Mouse (Mus musculus) frontal cortex, postnatal 14 days (tissue): ENCODE results near the gene Ube2e3.

Experiments
- DNase-seq, 2 experiments: peaks; one replicate each; pipeline ENCODE4 v3.0.0; 2022; ENCODE audit warnings: low spot score in 2 of 2

Ube2e3 gene

DNA sequence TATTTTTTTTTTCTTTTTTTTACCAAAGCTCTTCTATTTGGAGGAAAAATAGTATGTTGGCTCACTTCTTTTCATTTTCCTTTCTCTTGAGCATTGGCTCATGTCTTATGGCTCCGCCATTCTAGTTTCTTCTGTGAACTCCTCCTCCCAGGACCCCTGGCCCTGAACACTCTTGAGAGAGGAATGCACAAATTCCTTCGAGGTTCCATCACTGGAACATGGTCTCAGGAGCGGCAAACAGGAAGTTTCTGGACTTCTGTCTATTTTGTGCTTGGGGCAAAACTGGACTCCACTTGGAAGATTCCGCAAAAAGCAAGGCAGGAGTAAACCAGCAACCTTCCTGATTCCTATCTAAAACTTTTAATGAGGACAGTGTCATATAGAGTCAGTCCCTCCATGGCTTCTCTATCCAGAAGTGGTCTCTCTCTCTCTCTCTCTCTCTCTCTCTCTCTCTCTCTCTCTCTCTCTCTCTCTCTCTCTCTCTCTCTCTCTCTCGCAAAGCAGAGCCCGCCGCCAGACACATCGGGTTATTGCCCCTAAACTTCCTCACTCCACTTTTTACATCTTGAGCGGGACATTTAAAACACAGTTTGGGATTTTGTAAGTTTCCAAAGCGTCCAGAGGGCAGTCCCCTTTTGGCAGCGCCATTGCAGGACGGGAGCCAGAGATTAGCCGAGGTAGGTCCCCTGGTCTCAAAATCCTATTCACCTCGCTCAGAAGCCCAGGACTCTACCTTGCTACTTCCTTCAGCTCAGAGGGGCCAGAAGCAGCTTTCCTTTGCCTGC is at the start of gene Ube2e3:
Gene Ube2e3, plus strand, starts transcription at position 399 of the 785 bp plus-strand sequence.
- DNase-seq = no peak

- DNase-seq = no peak
Observed at GRCm38 (mm10) chr2:78829887-78830286, 38.0 kb upstream of the Ube2e3 start.

- DNase-seq = no peak
Observed at GRCm38 (mm10) chr2:78841494-78842224, 26.3 kb upstream of the Ube2e3 start.

DNA sequence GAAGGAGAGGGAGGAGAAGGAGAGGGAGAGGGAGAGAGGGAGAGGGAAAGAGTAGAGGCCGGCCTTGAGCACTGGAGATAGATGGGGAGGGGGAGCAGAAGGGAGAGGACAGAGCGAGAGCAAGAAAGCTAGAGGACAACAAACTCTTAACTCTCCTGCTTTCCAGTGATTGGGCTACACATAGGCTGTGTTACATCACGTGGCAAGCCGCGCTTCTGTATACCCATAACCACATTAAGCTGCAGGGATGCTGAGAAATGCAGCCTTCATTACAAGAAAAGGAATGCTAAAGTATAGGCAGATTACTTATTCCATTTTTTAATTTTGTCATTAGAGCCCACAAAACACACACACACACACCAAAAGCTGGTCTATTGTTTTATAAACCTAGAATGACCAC is 23.6 kb upstream of the Ube2e3 start:
- no peak for DNase-seq

- no peak for DNase-seq
Observed at GRCm38 (mm10) chr2:78845274-78845673, 22.6 kb upstream of the Ube2e3 start.

- no peak for DNase-seq
Observed at GRCm38 (mm10) chr2:78845717-78846116, 22.2 kb upstream of the Ube2e3 start.

DNA sequence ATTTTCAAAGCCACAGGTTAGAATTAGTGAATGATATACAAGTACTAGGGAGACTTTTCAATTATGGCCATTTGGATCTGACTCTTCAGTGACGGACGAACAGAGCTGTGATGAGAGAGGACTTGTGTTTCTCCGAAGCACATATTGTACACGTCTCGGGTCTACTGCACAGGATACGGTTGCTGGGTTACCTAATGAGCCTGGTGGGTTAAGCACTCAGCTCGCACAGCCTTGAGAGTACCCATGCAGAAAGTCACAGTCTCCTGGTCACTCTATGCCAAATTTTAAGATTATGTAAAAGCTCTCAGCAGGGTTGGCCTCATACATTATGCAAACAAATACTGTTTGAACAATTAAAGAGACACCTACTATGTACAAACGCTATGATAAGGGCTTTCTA is 13.6 kb upstream of the Ube2e3 start:
- DNase-seq = no peak

GRCm38 (mm10) chr2:78858628-78859027 is 9.3 kb upstream of the Ube2e3 start:
- DNase-seq = no peak

DNA sequence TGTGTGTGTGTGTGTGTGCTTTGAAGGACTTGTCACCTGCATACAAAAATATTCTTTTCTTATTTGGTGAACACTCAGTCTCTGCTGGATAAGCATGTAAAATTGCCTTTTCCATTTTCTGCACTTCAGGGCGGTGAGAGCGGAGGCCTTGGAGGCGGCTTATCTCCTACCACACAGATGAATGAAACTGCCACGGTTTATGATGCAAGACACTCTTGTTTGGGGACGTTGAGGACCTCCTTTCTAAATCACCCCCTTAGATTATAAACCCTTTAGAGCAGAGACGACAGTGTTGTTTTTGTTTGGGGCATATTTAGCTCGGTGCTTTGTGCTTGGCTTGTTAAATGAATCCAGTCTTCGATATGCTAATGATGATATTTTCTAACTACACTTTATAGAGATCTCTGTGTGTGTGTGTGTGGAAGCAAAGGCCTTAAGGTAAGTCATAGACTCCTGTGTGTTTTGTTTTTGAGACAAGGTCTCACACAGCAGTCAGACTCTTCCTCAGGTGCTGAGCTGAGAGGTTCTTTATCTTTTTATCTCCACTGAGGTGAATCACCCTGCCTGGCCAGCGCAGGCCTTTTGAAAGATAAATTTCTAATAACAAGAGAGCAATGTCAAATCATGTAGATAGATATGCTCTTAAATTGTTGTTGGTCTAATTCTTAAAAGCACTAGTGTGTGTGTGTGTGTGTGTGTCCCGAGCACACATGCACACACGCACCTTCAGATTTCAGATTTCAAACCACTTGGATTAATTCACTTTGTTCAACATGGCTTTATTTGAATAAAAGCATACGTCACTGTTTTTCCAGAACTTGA is 8.4 kb upstream of the Ube2e3 start:
- no peak for DNase-seq

DNA sequence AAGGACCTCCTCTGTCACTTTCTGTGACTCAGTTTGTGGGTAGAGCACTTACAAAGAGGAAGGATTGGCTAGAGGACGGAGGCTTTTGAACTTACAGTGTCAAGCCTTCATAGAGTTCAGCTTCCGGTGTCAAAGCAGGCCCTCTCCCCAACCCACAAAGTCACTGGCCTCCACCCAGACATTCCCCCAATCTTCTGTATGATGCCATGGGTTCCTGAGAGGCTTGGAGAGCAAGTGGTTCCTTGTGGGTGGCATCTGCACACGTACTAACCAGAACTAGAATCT is 7.9 kb upstream of the Ube2e3 start:
- DNase-seq = no peak

DNA sequence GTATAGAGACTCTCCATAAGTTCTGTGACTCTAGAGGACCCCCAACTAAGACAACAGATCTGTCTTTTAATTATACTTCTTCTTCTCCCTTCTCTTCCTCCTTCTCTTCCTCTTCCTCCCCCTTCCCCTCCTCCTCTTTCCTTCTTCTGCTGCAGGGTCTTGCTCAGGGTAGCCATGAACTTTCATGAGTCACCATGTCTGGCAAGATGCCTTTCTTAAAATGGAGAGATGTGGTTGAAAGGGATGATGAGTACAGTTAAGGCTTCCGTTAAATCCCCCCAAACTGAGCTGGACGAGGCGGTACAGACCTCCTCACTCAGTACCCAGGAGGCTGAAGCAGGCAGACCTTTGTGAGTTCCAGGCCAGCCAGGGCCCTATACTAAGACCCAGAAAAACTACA is 3.8 kb upstream of the Ube2e3 start:
- DNase-seq = no peak

- no peak for DNase-seq
Observed at GRCm38 (mm10) chr2:78864866-78865265, 3.1 kb upstream of the Ube2e3 start.

DNA sequence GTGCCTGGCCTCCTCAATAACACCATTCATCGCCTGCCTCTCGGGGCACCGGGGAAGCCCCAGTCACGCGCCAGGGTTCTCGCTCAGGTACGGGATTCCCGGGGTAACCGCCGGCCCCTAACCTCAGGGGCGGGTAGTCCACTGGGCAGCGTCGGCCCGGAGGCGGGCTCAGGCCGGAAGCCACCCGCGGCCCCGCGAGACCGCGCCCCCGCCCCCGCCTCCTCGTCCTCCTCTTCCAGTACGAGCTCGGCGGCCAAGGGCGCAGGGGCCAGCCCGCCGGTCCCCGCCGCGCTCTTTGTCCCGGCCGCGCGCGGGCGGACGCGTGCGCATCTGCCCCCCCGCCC is 559 bp downstream of the Ube2e3 start:
- DNase-seq = peak; percentile 51

- DNase-seq = peak; percentile 71 to 74
Observed at GRCm38 (mm10) chr2:78868951-78869720, 1.2 kb downstream of the Ube2e3 start.

DNA sequence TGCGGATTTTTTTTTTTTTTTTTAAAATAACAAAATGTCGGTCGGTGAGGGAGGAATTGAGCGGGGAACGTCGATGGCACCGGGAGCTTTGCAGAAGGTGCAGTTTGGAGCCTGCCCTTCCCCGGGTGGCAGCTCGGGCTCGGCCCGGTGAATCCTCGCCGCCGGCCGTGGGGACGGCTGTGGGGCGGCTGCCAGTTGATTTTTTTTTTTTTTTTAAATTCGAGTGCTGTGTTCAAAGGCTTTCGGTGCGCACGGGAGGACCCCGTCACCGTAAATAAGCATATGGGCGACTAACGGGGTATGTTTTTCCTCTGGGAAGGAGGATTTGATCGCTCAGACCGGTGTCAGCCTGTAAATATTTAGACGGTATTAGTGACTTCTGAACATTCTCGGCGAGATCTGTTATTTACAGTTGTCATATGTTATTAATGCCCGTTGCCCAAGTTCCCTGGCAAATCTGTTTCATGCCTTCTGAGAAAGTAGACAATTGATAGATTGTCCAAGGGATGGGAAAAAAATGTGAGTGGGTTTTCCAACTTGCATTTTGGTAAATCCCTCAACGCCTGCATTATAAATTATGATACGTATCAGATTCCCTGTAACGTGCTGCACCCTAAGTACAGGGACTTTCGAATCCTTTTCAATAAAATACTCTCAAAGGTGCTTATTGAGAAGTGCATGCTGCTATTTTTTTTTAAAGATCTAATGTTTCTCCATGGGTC is 2.0 kb downstream of the Ube2e3 start:
- DNase-seq = peak in 1 of 2 experiments; percentile 12

GRCm38 (mm10) chr2:78870443-78871025 is 2.6 kb downstream of the Ube2e3 start:
- peak in 1 of 2 experiments; percentile 7 for DNase-seq

DNA sequence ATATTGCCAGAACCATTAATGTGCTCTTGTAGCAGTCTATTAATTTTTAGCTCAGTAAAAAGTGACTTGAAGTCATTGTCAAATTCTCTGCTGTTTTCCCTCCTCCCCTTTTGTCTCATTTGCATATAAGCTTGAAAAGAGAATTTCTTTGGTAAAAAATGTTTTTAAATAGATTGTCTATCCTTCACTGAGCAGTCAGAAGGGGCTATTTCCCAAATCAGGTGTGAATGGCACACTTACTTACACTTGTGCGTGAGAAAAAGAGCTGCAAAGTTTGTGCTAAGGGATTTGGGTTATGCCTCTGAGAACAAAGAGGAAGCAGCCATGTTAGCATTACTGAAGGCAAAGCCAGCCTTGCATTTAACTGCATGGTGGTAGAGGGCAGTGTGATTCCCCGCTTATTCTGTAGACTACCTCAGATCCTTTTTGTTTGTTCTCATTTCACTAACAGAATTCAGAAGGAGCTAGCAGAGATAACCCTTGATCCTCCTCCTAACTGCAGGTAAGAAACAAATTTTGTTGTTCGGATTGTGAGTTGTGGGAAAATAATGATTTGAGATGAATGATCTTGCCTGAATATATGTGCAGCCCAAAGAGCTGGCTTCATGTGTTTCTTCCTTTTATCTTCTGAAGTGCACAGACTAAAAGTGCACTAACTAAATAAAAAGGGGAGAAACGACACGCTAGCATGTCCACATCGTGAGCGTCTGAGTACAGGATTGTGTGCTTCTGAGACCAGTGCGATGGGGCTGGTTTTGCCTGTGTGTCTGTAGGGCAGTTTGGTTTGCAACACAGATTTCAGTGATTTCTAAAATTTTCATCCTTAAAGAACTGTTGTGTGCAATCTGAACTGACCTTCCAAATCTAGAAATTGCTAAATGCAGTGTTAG is 4.3 kb downstream of the Ube2e3 start:
- DNase-seq = peak in 1 of 2 experiments; percentile 23

GRCm38 (mm10) chr2:78873946-78874345 is 6.0 kb downstream of the Ube2e3 start:
- no peak for DNase-seq

DNA sequence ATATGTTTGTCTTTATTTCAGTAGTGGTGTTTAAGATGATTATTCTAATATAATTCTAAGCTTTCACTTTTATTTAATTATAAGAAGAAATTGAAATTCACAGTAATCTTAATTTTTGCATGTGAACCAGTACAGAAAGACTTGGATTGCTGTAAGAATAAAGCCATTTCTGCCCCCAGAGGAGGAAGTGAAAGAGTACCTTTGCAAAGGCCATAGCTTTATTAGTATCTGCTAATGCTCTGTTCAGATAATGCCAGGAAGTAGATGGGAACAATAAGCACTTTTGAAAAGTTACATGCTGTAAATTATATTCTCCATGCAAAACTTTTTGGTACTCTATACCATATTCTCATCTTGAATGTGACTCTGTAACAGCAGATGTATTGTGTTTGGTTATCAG is 8.1 kb downstream of the Ube2e3 start:
- DNase-seq = no peak

DNA sequence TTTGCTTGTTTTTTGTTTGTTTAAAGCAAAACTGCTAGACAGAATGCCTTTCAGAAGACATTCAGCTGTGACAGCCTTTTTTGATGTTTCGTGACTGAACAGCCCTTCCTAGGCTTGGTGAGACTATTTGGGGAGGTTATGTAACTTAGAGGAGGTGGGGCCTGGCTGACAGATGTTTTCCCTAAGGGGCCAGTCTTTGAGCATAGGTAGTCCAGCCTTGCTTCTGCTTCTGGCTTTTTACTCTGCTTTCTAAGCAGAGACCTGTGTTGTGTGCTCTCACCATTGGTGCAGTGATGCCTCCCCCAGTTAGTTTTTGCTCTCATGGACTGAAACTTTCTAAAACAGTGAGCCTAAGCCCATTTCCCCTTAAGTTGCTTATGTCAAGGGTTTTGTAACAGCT is 14.1 kb downstream of the Ube2e3 start:
- no peak for DNase-seq
